Mouse (Mus musculus) small intestine, adult 10 weeks (tissue): Measurements from ENCODE around the gene Gja4. TPM values are rescaled to one million over a fixed set of nuclear protein-coding genes. Genes with fewer than 3 reads are reported as not detected.

Experiments used
- polyA plus RNA-seq: library from polyadenylated mRNA; stranded (reverse); fragments of 350-450 nt; fragmentation: Illumina TruSeq; extraction: RNeasy Lipid Tissue Mini Kit (QIAGEN cat#74804); gene quantifications from one replicate; pipeline ENCODE4 v1.2.3, GENCODE M21; 2014; ENCODE audit warnings: low replicate concordance

Gene Gja4
- not detected for polyA plus RNA-seq

GRCm38 (mm10) chr4:127313861-127314260 is at the start of gene Gja4:
Gene Gja4 (minus strand): TSS chr4:127314039.

GRCm38 (mm10) chr4:127358018-127358417 is 44.2 kb upstream of the Gja4 start, which contains the start of gene Gjb5:
Gene Gjb5 (minus strand): TSS chr4:127358181.

DNA sequence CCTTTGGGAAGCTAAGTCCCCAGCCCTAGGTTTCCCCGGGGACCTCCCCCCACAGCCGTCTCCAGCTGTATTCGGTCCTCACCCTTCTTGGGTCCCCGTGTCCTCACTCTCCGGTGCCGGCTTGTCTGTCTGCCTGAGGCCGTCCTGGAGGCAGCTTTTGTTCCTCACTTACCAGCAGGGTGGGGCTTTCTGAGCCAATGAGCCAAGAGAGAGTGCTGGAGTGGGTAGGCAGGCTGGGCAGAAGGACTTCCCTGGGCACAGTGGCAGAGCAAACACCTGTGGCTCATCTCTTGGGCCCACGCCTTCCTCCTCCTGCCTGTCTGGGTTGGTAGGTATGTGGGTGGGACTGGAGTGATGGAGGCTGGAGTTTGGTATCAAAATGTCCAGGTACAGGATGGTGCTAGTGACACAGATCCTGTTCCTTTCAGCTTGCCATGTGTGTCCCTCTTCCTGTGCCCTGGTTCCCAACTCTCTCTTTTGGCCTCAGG is 40.2 kb upstream of the Gja4 start, which contains the start of gene Gjb4:
Gene Gjb4 (minus strand): TSS at position 131 of the 488 bp plus-strand sequence.

DNA sequence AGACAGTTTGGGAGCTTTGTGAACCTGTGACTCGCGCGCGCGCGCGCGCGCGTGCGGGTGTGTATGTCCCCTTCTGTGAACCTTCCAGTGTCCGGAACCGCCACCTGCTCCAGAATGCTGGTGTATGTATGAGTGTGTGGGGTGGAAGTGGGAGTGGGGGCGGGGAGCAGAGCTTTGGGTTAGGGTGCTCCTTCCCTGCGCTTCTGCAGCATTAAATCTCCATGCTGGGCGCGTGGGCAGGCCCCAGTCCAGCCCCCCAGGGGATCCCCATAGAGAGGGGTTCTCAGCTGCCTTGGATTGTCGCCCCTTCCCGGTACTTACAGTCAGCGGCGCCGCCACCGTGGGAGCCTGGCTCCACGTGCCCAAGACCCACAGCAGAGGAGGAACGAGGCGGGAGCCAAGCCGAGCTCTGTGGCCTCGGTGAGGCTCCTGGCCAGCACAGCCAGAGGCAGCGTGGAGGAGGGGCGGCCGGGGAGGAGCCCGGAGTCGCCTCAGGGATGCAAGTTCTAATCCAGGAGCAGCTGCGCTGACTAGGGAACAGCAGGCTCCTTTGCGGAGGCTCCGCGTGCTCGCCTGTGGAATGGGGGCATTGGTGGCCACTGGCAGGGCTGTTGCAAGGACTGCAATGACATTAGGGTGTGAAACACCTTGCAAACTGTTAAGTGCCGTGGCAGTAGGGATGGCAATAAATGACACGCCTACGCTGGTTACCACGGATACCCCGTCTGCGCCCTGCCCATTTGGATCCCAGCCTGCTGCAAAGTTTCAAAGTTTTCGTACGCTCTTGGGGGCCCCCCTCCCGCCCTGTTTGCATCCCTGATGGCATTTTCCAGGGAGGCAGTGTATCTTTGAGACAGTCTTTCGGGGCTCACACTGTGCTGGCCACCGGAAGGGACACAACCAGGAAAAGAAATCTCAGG is 16.6 kb upstream of the Gja4 start, which contains the start of gene Gjb3:
Gene Gjb3 (minus strand): TSS at position 664 of the 920 bp plus-strand sequence.

Other genes starting within 250 kb of the Gja4 start
- 29.2 TPM for gene Zmym6, start 236.7 kb downstream of the Gja4 start, polyA plus RNA-seq
- gene Tmem35b, start 190.3 kb downstream of the Gja4 start, polyA plus RNA-seq = 25.8 TPM
- gene Dlgap3, start 144.8 kb downstream of the Gja4 start, polyA plus RNA-seq = not detected
- gene Smim12, start 70.3 kb downstream of the Gja4 start, polyA plus RNA-seq = not detected
- not detected for gene Gjb3, start 16.8 kb upstream of the Gja4 start, polyA plus RNA-seq
- not detected for gene Gjb4, start 40.0 kb upstream of the Gja4 start, polyA plus RNA-seq
- gene Gjb5, start 44.1 kb upstream of the Gja4 start, polyA plus RNA-seq = not detected